In the genomic region with DNA sequence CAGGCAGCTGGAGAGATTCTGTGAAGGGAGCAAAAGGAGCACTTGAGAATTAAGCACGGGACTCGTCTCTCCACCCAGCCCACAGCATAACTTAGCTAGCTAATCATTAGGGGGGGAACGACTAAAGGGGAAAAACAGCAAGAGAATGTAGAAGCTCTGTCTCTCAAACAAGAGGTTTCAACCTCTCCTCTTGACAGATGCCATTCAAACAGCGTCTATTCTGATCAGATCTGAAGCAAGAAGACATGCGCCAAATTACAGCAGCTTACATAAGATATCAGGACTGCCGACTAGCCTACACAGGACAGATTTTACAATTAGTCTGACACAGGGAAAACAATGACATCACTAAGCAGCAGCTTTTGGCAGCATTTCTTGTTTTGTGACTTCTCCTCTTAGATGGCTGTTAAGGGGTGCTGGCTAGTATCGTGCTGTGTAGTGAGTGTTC, we compare ENCODE assay signal across 8 mouse cellular contexts. TPM values are rescaled to one million over a fixed set of nuclear protein-coding genes. Genes with fewer than 3 reads are reported as not detected.
A peak's percentile ranks its signal among the peaks of the same experiment; 100 is the strongest.
DNase-seq lines count a peak whose midpoint lies in the region; ATAC-seq and TF ChIP-seq lines count a peak whose summit lies in the region.

No protein-coding gene starts in this region.

- no peaks in the 10 kb centered on the region for H3K27me3 ChIP-seq in kidney, postnatal 0 days (ENCODE audit: insufficient read depth, low read length)

- no peak overlapping the region for H3K9ac ChIP-seq in kidney, postnatal 0 days (ENCODE audit: low read depth, low read length)

- H3K27ac ChIP-seq in kidney, postnatal 0 days, result 0 out of 2 replicates have a peak overlapping the region, but pooled peaks have one; percentile 6

- 44% methylated on average over 7 of the region's 7 CpGs for WGBS in kidney, postnatal 0 days

- no peak overlapping the region for H3K4me3 ChIP-seq in kidney, postnatal 0 days (replicated peaks; ENCODE audit: low read depth, low read length)

- H3K4me1 ChIP-seq in kidney, postnatal 0 days (replicated peaks; ENCODE audit: insufficient read depth, low read length), result no peaks in the 10 kb centered on the region

- ATAC-seq in frontal cortex, adult (ENCODE audit: low TSS enrichment), result peak; percentile 72
- ATAC-seq in kidney, postnatal 0 days (replicated peaks; ENCODE audit: low FRiP score, low read depth), result no peak; the same call in 1 of the 2 replicates

- H3K36me3 ChIP-seq in kidney, postnatal 0 days (ENCODE audit: insufficient read depth, low read length), result no peaks in the 10 kb centered on the region

- DNase-seq in frontal cortex, postnatal 14 days (ENCODE audit: low spot score in 2 of 2), result no peak
- DNase-seq in MN1 (ENCODE audit: low spot score), result peak; percentile 75
- DNase-seq in heart, adult 18-20 months, result peak; percentile 44 to 45
- DNase-seq in kidney, postnatal 0 days (ENCODE audit: low spot score), result peak; percentile 70
- no peak for DNase-seq in embryo, embryonic 11 days
- no peak for DNase-seq in thymus, postnatal 25 days
- DNase-seq in spleen, adult 18-20 months, result no peak

- H3K4me2 ChIP-seq in kidney, postnatal 0 days (ENCODE audit: low read length), result peak overlapping the region; percentile 30

- no peak for TF ChIP-seq CTCF in kidney, postnatal 0 days (IDR thresholded peaks at IDR 0.05; ENCODE audit: low read depth)

- H3K9me3 ChIP-seq in kidney, postnatal 0 days (replicated peaks; ENCODE audit: low read length), result no peaks in the 10 kb centered on the region

RNA-seq across cellular contexts. Expression of a gene that starts 34.4 kb away (rescaled TPM):
- 10 to 100 TPM; 10.3 to 13.4 TPM for total RNA-seq in heart, adult 18-20 months (2021)
- 9.4 and 9.8 TPM in 2 replicates for polyA plus RNA-seq in kidney, postnatal 0 days (2015; fragmentation: Nextera tagmentation; extraction: Ambion mirVana)

RNA-seq across cellular contexts. Expression of a gene that starts 39.5 kb away (rescaled TPM):
- 10 to 100 TPM; 11.1 to 13.9 TPM for total RNA-seq in heart, adult 18-20 months (2021)
- polyA plus RNA-seq in kidney, postnatal 0 days (2015; fragmentation: Nextera tagmentation; extraction: Ambion mirVana), result 28.5 and 33.8 TPM in 2 replicates

RNA-seq across cellular contexts. Expression of a gene that starts 39.5 kb away (rescaled TPM):
- total RNA-seq in heart, adult 18-20 months (2021), result 10 to 100 TPM; 26.1 to 33.9 TPM
- 15.9 TPM in 2 replicates for polyA plus RNA-seq in kidney, postnatal 0 days (2015; fragmentation: Nextera tagmentation; extraction: Ambion mirVana)

Comparison
In these comparisons a context has a peak if more than half of its experiments do, and no peak if none do; other contexts are left out.
1. DNase-seq: peak in MN1 (single experiment), heart, adult 18-20 months (2 of 2) and kidney, postnatal 0 days (single experiment); none in frontal cortex, postnatal 14 days (0 of 2), embryo, embryonic 11 days (single experiment), thymus, postnatal 25 days (single experiment) and spleen, adult 18-20 months (0 of 2).